Mouse (Mus musculus) kidney, postnatal 0 days (tissue): ENCODE data around the gene Sstr4. TPM values are rescaled to one million over a fixed set of nuclear protein-coding genes. Genes with fewer than 3 reads are reported as not detected.

Source experiments
- ATAC-seq: fragments of 200-750 bp; cut with Nextera tagmentation; replicated peaks from 2 replicates; pipeline ENCODE4 v1.8.0; 2017; ENCODE audit warnings: low read depth, moderate number of reproducible peaks, moderate TSS enrichment, moderate library complexity; ENCODE audit not compliant: low FRiP score
- DNase-seq: peaks from one replicate; pipeline ENCODE4 v3.0.0-alpha.2; 2016; ENCODE audit warnings: low spot score
- H3K27ac ChIP-seq: fragments of 300-500 bp; sonication (generic); 2 replicates; pipeline ENCODE4 v1.5.1; 2014; ENCODE audit warnings: mild to moderate bottlenecking
- H3K27me3 ChIP-seq: fragments of 300-500 bp; sonication (generic); 2 replicates; pipeline ENCODE4 v1.6.1; 2014; ENCODE audit warnings: low read length, mixed read lengths; ENCODE audit not compliant: insufficient read depth
- H3K36me3 ChIP-seq: fragments of 300-500 bp; sonication (generic); 2 replicates; pipeline ENCODE4 v1.6.1; 2014; ENCODE audit warnings: low read length, mixed read lengths; ENCODE audit not compliant: insufficient read depth
- H3K4me1 ChIP-seq: fragments of 300-500 bp; sonication (generic); replicated peaks from 2 replicates; pipeline ENCODE4 v1.6.1; 2014; ENCODE audit warnings: antibody characterized with exemption, low read length, mixed read lengths; ENCODE audit not compliant: insufficient read depth
- H3K4me2 ChIP-seq: fragments of 300-500 bp; sonication (generic); 2 replicates; pipeline ENCODE4 v1.6.1; 2014; ENCODE audit warnings: mild to moderate bottlenecking, low read length, moderate library complexity, mixed read lengths
- H3K4me3 ChIP-seq: fragments of 300-500 bp; sonication (generic); replicated peaks from 2 replicates; pipeline ENCODE4 v1.5.1; 2014; ENCODE audit warnings: low read depth, low read length
- H3K9ac ChIP-seq: fragments of 300-500 bp; sonication (generic); 2 replicates; pipeline ENCODE4 v1.6.1; 2014; ENCODE audit warnings: low read depth, low read length
- H3K9me3 ChIP-seq: fragments of 300-500 bp; sonication (generic); replicated peaks from 2 replicates; pipeline ENCODE4 v1.6.1; 2016; ENCODE audit warnings: low read length, inconsistent platforms, mixed read lengths
- CTCF ChIP-seq: IDR thresholded peaks from 2 replicates; pipeline ENCODE4 v1.5.1; 2016; ENCODE audit warnings: antibody characterized with exemption, low read depth, mild to moderate bottlenecking, moderate library complexity
- WGBS: fragments of 180-500 bp; shearing (Covaris S2); extraction: QIAGEN DNeasy Blood & Tissue Kit; methylation state at CpG from one replicate; pipeline ENCODE4 v1.1.7; 2014; 5-methylcytosine and 5-hydroxymethylcytosine counted together
- polyA plus RNA-seq: library from polyadenylated mRNA; unstranded; fragments of >200 nt; fragmentation: Nextera tagmentation; extraction: Ambion mirVana; gene quantifications from 2 replicates; pipeline ENCODE4 v1.2.1, GENCODE M21; 2015

Sstr4 gene
- polyA plus RNA-seq, 1 experiment from 2014 or later, result 0.16 TPM

GRCm38 (mm10) chr2:148402227-148402626 lies 7.1 kb downstream of the Sstr4 start:
- DNase-seq, result no peak
- Histone ChIP-seq H3K4me2 (no peak overlapping the region), H3K9me3 (no peaks in the 10 kb centered on the region), H3K27me3 (peaks cover 10% of the 10 kb centered on the region), H3K4me3 (no peak overlapping the region), H3K4me1 (peaks cover 7% of the 10 kb centered on the region), H3K27ac (no peak overlapping the region), H3K9ac (no peak overlapping the region), H3K36me3 (no peaks in the 10 kb centered on the region)
- ATAC-seq, result no peak
- WGBS, result 83% methylated on average over 1 of the region's 1 CpGs
- TF ChIP-seq CTCF, result no peak

DNA sequence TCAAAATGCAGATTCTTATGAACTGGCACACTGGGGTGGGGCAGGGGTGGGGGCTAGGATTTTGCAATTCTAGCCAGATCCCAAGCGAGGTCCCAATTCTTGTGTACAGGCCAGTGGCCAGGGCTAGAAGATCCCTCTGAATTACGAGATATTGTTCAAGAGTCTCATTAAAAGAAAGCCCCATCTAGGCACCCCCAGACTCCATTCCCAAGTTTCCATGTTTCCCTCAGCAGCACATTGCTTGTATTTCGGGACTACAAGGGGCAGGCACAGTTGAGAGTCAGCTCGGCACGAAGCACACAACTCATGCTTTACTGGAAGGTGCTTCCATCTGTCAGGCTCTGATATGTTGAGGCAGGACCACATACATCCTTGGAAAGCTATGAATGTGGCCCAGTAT lies 9.8 kb downstream of the Sstr4 start:
- no peak overlapping the region for H3K27ac ChIP-seq
- no peak for ATAC-seq
- no peak for TF ChIP-seq CTCF
- peaks cover 14% of the 10 kb centered on the region for H3K27me3 ChIP-seq
- H3K4me2 ChIP-seq, result peak overlapping the region; percentile 33
- DNase-seq, result no peak
- H3K36me3 ChIP-seq, result no peaks in the 10 kb centered on the region
- WGBS, result 81% methylated on average over 5 of the region's 5 CpGs
- peak overlapping the region; percentile 11; the same call in 1 of the 2 replicates for H3K4me3 ChIP-seq
- peaks cover 19% of the 10 kb centered on the region for H3K4me1 ChIP-seq
- H3K9me3 ChIP-seq, result no peaks in the 10 kb centered on the region
- H3K9ac ChIP-seq, result no peak overlapping the region

- Histone ChIP-seq H3K9me3 (no peaks in the 10 kb centered on the region), H3K4me2 (peak overlapping the region; percentile 69), H3K27me3 (peaks cover 14% of the 10 kb centered on the region), H3K36me3 (no peaks in the 10 kb centered on the region), H3K9ac (peak overlapping the region; percentile 52; the same call in 1 of the 2 replicates), H3K4me3 (peak overlapping the region; percentile 45), H3K27ac (peak overlapping the region; percentile 16; the same call in 1 of the 2 replicates), H3K4me1 (peaks cover 19% of the 10 kb centered on the region)
- peak; percentile 49; the same call in 1 of the 2 replicates for TF ChIP-seq CTCF
- WGBS, result 14% methylated on average over 34 of the region's 34 CpGs
- peak; percentile 27 for DNase-seq
- ATAC-seq, result no peak
Observed at GRCm38 (mm10) chr2:148406160-148406970, 11.2 kb downstream of the Sstr4 start.

DNA sequence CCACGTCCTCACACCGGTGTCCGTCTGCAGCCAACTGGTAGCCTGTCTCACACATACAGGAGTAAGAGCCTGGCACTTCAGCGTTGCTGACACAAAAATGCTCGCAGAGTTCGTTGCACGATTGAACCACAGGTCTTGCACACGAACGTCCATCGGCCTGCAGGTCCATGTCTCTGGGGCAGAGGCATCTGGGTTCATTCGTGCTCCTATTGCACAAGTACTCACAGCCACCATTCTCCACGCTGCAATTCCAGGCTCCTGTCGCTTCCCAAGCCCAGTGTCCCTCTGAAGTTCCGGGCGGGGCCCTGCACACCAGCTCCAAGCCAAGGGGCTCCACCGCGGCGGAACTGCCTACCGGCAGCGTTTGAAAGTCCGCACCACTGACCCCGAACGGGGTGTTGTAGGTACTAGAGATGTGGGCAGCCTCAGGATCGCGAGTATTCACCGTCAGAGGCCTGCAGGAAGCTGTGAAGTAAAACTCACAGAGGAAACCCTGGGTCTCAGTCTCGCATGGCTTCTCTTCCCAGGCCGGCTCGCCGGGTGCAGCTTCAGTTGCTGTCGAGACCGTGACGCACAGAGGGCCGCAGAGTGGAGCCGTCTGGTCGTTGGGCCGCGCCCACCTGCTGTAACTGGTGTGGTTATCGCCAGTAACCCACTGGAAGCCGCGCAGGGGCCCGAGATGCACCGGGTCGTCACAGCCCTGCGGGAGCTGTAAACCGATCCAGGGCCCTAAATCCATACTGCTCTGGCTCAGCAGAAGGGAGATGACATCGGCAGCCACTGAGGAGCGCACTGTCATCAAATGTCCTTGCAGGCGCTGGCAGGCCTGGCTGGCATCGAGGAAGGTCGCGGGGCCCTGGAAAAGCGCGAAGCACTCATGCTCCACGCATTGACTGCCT lies 12.1 kb downstream of the Sstr4 start:
- peak overlapping the region; percentile 45 for H3K4me3 ChIP-seq
- H3K4me2 ChIP-seq, result peak overlapping the region; percentile 69
- H3K9me3 ChIP-seq, result no peaks in the 10 kb centered on the region
- peaks cover 14% of the 10 kb centered on the region for H3K27me3 ChIP-seq
- 5% methylated on average over 55 of the region's 55 CpGs for WGBS
- H3K9ac ChIP-seq, result peak overlapping the region; percentile 52
- peak overlapping the region; percentile 16; the same call in 1 of the 2 replicates for H3K27ac ChIP-seq
- peak; percentile 38; the same call in 1 of the 2 replicates for ATAC-seq
- DNase-seq, result peak; percentile 58
- H3K36me3 ChIP-seq, result no peaks in the 10 kb centered on the region
- TF ChIP-seq CTCF, result no peak
- H3K4me1 ChIP-seq, result peaks cover 19% of the 10 kb centered on the region

- 4% methylated on average over 35 of the region's 35 CpGs for WGBS
- no peaks in the 10 kb centered on the region for H3K9me3 ChIP-seq
- H3K27ac ChIP-seq, result peak within 1 kb of the TSS; percentile 16; the same call in 1 of the 2 replicates
- peaks cover 19% of the 10 kb centered on the region for H3K4me1 ChIP-seq
- peak within 1 kb of the TSS; percentile 45 for H3K4me3 ChIP-seq
- ATAC-seq (peak; percentile 64), DNase-seq (peak; percentile 88)
- H3K9ac ChIP-seq, result peak within 1 kb of the TSS; percentile 52
- H3K27me3 ChIP-seq, result peaks cover 14% of the 10 kb centered on the region
- peak within 1 kb of the TSS; percentile 69 for H3K4me2 ChIP-seq
- no peaks in the 10 kb centered on the region for H3K36me3 ChIP-seq
- TF ChIP-seq CTCF, result no peak
Observed at GRCm38 (mm10) chr2:148407870-148408760, 13.0 kb downstream of the Sstr4 start, which contains the start of gene Thbd. TSS of gene Thbd (minus strand) at chr2:148408188.
